Mouse (Mus musculus) small intestine, adult 2 months (tissue): ENCODE data around the gene Cytl1. TPM values are rescaled to one million over a fixed set of nuclear protein-coding genes. Genes with fewer than 3 reads are reported as not detected.

Experiments
- H3K27ac ChIP-seq: fragments of 200-500 bp; 2 replicates; pipeline ENCODE4 v1.5.1; 2012; ENCODE audit warnings: low read depth, low read length, control low read depth, inconsistent platforms; ENCODE audit not compliant: insufficient read depth
- H3K27me3 ChIP-seq: fragments of 200-500 bp; 2 replicates; pipeline ENCODE4 v1.6.1; 2012; ENCODE audit warnings: mild to moderate bottlenecking, moderate library complexity, low read length, inconsistent platforms; ENCODE audit not compliant: control insufficient read depth, insufficient read depth
- H3K36me3 ChIP-seq: fragments of 200-500 bp; 2 replicates; pipeline ENCODE4 v1.6.1; 2012; ENCODE audit warnings: mild to moderate bottlenecking, low read length, control low read depth, inconsistent platforms; ENCODE audit not compliant: control insufficient read depth, insufficient read depth
- H3K4me1 ChIP-seq: fragments of 200-500 bp; 2 replicates; pipeline ENCODE4 v1.6.1; 2012; ENCODE audit warnings: low read length, inconsistent platforms, mixed read lengths; ENCODE audit not compliant: control insufficient read depth, insufficient read depth, insufficient read length
- H3K4me3 ChIP-seq: fragments of 200-500 bp; 2 replicates; pipeline ENCODE4 v1.5.1; 2012; ENCODE audit warnings: low read depth, mild to moderate bottlenecking, control low read depth, inconsistent platforms, low read length, moderate library complexity
- CTCF ChIP-seq: fragments of 200-500 bp; IDR thresholded peaks from 2 replicates; pipeline ENCODE4 v1.5.1; 2012; ENCODE audit warnings: low read depth, mild to moderate bottlenecking, control low read depth, inconsistent platforms, low read length, moderate library complexity, mixed read lengths; ENCODE audit not compliant: insufficient replicate concordance, insufficient read length; ENCODE audit errors: extremely low read depth
- POLR2A ChIP-seq: fragments of 200-500 bp; IDR thresholded peaks from 2 replicates; pipeline ENCODE4 v1.6.1; 2012; ENCODE audit warnings: low read depth, mild to moderate bottlenecking, control low read depth, inconsistent platforms, low read length, moderate library complexity
- WGBS: fragments of 180-500 bp; shearing (Covaris S2); methylation state at CpG from one replicate; pipeline ENCODE4 v1.1.7; 2018; 5-methylcytosine and 5-hydroxymethylcytosine counted together
- polyA plus RNA-seq: library from polyadenylated mRNA; depleted of rRNA; stranded (reverse); fragments of >200 nt; gene quantifications from 2 replicates; pipeline ENCODE4 v1.2.3, GENCODE M21; 2012; rRNA removed

The Cytl1 gene
- polyA plus RNA-seq, result 4.6 and 5.1 TPM in 2 replicates

DNA sequence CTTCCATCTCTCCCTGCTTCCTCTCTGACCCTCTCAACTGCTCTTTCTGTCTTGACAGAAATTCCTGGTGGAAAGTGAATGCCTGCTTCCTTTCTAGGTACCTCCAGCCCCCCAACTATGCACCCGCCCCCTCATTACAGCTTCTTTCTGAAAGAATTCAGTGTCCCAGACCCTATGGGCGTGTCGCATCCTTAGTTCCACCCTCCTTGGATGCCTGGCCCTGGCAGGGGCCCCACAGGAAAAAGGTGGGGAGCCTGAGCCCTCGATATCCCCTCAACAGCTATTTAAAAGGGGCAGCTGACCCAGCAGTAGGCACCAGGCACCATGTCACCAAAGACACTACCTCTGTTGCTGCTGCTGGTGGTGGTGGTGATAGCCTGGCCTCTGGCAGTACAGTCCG is at the start of gene Cytl1:
TSS of gene Cytl1 (plus strand) at position 296 of the 400 bp plus-strand sequence.
- no peak within 1 kb of the TSS for H3K4me3 ChIP-seq
- TF ChIP-seq CTCF (no peak), POLR2A (no peak)
- WGBS, result 46% methylated on average over 5 of the region's 5 CpGs

DNA sequence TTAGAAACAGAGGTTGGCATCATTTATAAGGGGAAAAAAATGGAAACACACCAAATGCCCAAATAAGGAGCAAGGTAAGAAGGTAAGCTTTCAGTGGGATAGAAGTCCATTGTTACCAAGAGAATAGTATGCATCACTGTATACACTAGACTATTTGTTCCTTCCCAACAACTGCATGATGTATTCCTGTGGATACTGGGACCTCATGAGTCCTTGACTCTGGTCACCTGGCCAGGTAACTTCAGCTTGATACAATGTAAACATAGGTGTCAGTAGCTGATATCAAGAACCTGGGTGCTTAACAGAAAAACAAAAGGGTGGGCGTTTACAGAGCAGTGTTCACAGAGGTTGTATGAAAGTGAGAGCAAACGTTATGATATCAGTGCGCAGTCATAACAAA is 42.6 kb upstream of the Cytl1 start:
- TF ChIP-seq CTCF, result no peak
- TF ChIP-seq POLR2A, result no peak

More for the DNA sequence above, at the start of gene Cytl1:
- no peak within 1 kb of the TSS for H3K27ac ChIP-seq
- no peaks in the 10 kb centered on the region for H3K4me1 ChIP-seq
- no peaks in the 10 kb centered on the region for H3K27me3 ChIP-seq
- no peaks in the 10 kb centered on the region for H3K36me3 ChIP-seq

DNA sequence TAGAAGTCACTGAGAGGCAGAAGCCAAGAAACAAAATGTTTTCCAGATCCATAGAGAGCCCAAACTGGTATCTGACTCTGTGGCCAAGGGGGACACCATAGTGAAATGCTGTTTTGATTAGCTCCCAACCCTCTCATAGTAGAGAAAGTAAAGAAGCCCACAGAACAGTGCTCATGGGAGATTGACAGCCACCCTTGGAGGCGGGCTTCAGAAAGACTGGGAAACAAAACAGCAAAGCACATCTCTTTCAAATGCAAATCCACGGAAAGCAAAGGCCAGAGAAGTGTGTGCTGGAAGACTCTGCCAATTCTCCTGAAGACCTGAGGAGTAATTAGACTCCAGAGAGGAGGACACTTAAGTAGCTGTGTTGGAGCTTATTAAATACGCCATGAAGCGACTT is 39.5 kb upstream of the Cytl1 start:
- 66% methylated on average over 4 of the region's 4 CpGs for WGBS
- Histone ChIP-seq H3K27ac (no peak overlapping the region), H3K4me1 (no peaks in the 10 kb centered on the region), H3K36me3 (no peaks in the 10 kb centered on the region), H3K4me3 (no peak overlapping the region), H3K27me3 (no peaks in the 10 kb centered on the region)
- no peak for TF ChIP-seq CTCF
- no peak for TF ChIP-seq POLR2A

More for the DNA sequence above, 42.6 kb upstream of the Cytl1 start:
- Histone ChIP-seq H3K36me3 (no peaks in the 10 kb centered on the region), H3K27me3 (no peaks in the 10 kb centered on the region), H3K4me1 (no peaks in the 10 kb centered on the region), H3K4me3 (no peak overlapping the region), H3K27ac (no peak overlapping the region)
- WGBS, result 52% methylated on average over 3 of the region's 3 CpGs

DNA sequence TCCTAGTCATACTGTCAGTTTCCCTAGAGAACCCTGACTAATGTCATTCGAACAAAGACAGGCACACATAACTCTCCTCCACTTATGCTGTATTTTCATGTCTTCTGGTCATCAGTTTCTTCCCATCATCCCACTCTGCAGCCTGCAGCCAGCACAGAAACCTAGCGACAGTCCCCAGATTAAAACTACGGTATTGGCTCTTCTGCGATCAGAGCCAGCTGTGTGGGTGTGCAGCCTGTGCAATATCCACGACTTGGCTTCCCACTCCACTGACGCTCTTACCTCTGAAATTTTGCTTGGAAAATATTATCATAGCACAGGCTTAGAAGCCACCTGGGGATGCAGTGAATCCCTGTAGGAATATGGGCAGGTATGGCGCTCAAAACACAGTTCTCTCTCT is 38.0 kb upstream of the Cytl1 start:
- H3K27ac ChIP-seq, result no peak overlapping the region
- WGBS, result 81% methylated on average over 7 of the region's 7 CpGs
- H3K4me3 ChIP-seq, result no peak overlapping the region
- H3K27me3 ChIP-seq, result no peaks in the 10 kb centered on the region
- H3K4me1 ChIP-seq, result no peaks in the 10 kb centered on the region
- TF ChIP-seq CTCF (no peak), POLR2A (no peak)
- H3K36me3 ChIP-seq, result no peaks in the 10 kb centered on the region

DNA sequence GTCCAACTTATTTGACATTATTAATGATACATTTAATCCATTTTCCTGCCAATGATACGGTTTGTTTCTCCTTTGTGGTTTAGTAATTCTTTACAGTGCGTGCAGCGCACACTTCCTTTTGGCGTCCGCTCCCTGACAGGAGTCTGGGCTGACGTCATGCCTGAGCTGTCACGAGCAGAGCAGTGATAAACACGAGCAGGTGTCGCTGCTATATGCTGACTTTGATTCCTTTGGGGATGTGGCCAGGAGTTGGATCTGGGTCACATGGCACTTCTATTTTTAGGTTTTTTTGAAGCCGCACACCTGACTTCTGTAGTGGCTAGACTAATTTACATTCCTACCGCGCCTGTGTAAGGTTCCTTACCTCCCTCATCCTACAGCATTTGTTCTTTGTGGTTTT is 35.6 kb upstream of the Cytl1 start:
- H3K36me3 ChIP-seq, result no peaks in the 10 kb centered on the region
- H3K4me1 ChIP-seq, result no peaks in the 10 kb centered on the region
- TF ChIP-seq CTCF, result no peak
- TF ChIP-seq POLR2A, result no peak
- H3K27ac ChIP-seq, result no peak overlapping the region
- H3K4me3 ChIP-seq, result no peak overlapping the region
- no peaks in the 10 kb centered on the region for H3K27me3 ChIP-seq
- 53% methylated on average over 12 of the region's 12 CpGs for WGBS

DNA sequence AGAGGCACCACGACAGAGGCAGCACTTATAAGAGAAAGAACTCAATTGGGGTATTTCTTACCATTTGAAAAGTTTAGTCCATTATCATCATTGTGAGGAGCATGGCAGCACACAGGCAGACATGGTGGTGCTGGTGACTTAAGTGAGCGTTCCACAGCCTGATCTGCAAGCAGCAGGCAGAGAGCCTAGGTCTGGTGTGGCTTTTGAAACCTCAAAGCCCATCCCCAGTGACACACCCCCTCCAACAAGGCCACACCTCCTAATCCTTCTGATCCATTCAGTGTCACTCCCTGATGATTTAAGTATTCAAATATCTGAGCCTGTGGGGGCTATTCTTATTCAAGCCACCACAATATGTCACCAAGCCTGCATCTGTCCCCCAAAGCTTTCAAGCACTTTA is 30.4 kb upstream of the Cytl1 start:
- no peaks in the 10 kb centered on the region for H3K4me1 ChIP-seq
- TF ChIP-seq CTCF (no peak), POLR2A (no peak)
- no peaks in the 10 kb centered on the region for H3K36me3 ChIP-seq
- H3K27me3 ChIP-seq, result no peaks in the 10 kb centered on the region
- no peak overlapping the region for H3K4me3 ChIP-seq
- 70% methylated on average over 2 of the region's 2 CpGs for WGBS
- no peak overlapping the region for H3K27ac ChIP-seq

DNA sequence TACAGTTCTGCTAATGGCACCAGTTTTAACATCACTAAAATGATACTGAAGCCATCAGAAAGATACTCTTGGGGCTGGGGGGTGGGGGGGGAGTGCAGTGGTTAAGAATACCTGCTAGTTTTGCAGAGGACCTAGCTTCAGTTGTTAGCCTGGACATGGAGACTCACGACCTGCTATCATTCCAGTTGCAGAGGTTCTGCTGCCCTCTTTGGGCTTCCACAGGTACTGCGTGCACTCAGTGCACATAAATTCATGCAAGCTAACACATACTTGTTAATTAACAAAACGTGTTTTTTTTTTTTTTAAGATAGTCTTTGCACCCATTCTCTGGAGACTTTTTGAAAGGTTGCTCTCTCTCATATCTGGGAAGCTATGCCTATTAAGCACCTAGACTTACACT is 27.2 kb upstream of the Cytl1 start:
- Histone ChIP-seq H3K27ac (no peak overlapping the region), H3K27me3 (no peaks in the 10 kb centered on the region), H3K36me3 (no peaks in the 10 kb centered on the region), H3K4me1 (no peaks in the 10 kb centered on the region), H3K4me3 (no peak overlapping the region)
- WGBS, result 74% methylated on average over 3 of the region's 3 CpGs
- peak; percentile 23; the same call in 1 of the 2 replicates for TF ChIP-seq CTCF
- no peak for TF ChIP-seq POLR2A

DNA sequence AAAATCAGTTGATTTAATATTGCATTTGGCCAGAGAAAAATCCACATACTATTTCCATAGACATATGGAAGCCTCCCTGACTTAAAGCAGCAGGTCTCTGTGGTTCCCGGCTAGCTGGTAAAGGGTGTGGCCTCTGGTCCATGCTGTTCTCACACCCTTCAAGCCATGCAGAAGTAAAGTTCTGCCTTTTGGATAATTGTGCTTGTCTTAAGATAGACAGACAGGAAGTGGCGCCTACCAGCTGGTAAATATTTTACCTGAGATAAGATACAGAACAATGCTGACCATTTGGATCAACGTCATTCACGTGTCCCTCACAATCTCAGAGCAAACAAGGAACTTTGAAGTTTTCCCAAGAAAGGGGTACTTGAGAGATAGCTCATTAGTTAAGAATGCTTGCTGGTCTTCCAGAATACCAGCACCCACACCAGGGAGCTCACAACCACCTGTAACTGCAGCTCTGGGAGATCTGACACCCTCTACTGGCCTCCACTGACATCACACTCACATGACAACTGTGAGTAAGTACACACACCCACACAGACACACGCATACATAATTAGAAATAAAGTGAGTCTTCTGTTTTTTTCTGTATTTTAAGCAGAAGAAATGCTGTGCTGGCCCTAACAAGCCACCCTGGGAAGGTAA is 25.9 kb upstream of the Cytl1 start:
- Histone ChIP-seq H3K27me3 (no peaks in the 10 kb centered on the region), H3K4me1 (no peaks in the 10 kb centered on the region), H3K36me3 (no peaks in the 10 kb centered on the region), H3K4me3 (no peak overlapping the region), H3K27ac (no peak overlapping the region)
- TF ChIP-seq CTCF (no peak), POLR2A (no peak)
- WGBS, result 34% methylated on average over 5 of the region's 5 CpGs
